Mouse (Mus musculus) testis, adult 2 months (tissue): ENCODE results near the gene Prss43.

Experiments used
- CTCF ChIP-seq: fragments of 200-500 bp; IDR thresholded peaks from 2 replicates; pipeline ENCODE4 v1.5.1; 2012; ENCODE audit warnings: low read depth, mild to moderate bottlenecking, inconsistent platforms, low read length, moderate library complexity; ENCODE audit not compliant: control insufficient read depth, insufficient read depth, insufficient replicate concordance
- POLR2A ChIP-seq: fragments of 200-500 bp; IDR thresholded peaks from 2 replicates; pipeline ENCODE4 v1.6.1; 2012; ENCODE audit warnings: low read depth, mild to moderate bottlenecking, inconsistent platforms, low read length, moderate library complexity; ENCODE audit not compliant: control insufficient read depth

GRCm38 (mm10) chr9:110840905-110841304 is 14.4 kb downstream of the Prss43 start:
- TF ChIP-seq CTCF: no peak
- no peak for TF ChIP-seq POLR2A
